Mouse (Mus musculus): ENCODE results near the gene Bicra.

Bicra gene

DNA sequence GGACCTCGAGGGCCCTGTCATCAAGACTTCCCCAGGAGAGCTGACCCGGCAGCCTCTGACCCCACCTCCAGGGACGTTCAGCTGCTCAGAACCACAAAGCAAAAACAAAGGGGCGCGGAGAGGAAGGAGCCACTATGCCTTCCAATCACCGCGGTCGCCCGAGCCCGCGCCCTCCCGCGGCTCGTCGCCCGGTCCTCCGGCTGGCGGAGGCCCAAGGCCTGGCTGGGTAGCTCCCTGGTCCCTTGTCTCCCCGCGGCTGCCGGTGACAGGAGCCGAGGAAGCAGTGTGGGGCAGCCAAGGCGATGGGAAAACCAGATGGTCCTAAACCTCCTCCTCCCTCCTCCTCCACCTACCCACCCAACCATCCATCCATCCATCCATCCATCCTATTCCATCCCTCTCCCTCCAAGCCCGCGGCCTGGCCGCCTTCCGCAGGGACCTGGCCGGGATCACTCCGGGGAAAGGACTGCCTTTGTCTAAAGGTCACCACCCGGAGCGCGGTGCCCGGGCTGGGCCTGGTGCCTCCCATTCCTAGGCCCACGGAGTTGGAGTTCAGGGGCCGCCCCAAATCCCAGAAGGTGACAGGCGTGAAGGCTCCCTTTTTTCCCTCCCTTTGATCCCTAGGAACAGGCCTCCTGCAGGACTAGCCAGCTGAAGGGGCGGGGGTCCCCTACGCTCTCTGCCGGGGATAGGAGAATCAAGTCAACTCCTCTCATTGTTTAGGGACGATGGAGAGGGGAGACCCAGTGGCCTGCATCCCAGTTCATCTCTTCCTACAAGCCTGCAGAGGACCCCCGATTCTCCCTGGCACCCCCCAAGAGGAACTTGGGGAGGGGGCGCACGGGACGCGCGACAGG, 1.0 kb downstream of the Bicra start:
- DNase-seq, result peak; percentile 78

DNA sequence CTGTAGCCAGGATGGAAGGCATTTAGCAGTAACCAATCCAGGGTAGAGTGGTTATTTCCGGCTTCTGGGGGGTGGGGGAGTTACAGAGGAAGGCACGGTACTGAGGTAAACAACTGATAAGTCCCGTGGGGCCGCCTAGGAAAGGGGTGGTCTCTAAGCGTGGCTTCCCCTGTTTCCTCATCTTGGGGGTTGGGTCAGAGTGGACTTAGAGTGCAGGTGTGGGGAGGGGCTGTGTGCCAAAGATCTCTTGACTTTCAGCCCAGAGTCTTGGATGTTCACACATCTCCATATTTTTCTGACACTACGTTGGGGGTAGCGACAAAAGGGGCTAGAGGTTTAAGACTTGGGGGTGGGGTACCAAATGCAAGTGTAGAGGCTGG, 1.6 kb downstream of the Bicra start:
- DNase-seq, result peak; percentile 83

DNA sequence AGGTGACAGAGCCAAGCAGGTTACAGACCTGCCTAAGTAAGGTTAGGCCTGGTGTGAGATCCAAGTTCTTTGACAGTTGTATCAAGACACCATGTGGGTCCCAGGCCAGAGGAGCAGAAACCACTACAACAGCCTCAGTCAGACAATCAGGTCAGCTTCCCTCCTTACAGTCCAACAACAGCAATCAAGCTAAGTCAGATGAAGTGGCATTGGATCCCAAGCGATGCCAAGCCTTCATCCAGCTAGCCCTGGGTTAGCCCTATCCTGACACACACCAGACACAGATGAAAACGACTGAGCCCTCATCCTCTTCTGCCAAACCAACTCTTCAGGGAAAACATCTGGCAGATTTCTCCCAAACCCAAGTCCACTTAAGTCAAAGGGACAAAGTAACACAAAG, 2.2 kb downstream of the Bicra start:
- DNase-seq, result peak; percentile 35

DNA sequence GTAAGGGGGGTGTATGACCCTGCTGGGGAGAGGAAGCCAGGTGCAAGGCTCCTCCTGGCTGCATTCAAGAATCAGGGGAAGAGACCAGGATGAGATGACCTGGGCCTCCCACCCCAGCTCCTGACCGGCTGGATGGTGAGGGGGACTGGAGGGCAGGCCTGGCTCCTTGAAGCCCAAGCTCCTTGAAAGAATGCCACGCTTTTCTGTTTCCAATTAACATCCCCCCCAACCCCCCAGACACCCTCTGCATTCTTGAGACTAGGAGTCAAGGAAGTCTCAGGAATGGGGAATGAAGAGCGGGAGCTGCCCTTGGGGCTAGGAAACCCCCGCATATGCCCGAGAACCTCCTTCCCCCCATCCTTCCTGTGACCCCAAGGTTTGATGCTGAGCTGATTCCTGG, 3.2 kb downstream of the Bicra start:
- no peak for DNase-seq

DNA sequence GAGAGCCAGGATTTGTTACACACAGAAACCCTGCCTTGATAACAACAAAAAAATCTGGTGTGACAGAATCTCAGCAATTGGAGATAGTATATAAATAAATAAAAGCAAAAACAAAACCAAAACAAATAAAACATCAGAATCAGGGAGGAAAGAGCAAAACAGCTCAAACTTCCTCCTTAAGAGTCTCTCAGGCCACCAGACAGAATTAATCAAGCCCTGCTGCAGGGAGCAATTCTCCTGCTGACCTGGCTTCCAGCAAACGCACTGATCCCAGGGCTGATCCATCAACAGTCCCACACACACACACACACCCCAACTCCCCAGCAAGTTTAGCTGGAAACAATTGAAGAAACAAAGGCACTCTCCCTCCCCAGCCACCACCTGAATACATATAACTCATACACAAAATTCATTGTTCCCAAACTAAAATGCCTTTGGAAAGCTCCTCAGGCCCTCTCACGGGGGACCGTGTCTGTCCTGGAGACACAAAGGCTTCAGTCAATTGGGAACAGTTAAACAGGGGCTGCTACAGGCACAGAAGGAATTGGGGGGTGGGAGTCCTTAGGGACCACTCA, 3.8 kb downstream of the Bicra start:
- DNase-seq, result no peak

DNA sequence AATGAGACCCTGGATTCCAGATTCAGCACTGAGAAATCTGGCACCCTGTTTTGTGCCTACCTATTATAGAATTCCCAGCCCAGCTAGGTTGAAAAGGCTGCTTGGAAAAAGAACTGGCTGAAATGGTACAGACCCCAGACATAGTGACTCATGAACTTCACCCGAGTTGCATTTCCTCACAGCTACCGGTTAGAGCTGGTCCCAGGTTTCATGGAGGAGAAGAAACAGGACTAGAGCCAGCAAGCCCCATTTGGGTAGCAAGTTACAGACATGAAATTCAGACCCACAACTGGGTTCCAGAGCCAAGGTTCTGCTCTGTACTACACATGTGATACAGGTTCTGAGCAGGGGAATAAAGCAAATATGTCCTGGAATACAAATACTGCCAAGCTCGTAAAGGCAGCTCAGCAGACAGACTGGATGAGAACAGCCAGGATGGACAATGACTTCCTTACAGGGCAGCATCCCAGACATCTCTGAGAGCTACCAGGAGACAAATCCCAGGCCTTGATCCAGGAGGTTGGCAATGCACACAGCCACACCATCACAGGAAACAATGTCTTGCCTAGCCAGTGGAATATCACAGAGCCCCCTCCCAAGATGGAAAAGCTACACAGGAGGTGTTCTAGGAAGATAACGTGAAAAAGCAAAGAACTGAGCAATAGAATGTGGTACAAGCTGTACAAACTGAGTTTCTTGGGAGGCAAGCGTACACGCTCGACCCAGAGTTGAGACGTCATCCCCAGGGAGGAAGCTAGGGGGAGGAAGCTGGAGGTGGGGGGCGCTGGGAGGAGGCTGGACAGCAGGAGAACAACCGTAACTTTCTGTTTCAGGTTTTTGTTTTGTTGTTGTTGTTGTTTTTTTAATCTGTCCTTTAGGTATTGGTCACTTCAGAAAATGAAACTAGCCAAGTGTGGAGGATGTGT, 4.6 kb downstream of the Bicra start:
- no peak for DNase-seq

DNA sequence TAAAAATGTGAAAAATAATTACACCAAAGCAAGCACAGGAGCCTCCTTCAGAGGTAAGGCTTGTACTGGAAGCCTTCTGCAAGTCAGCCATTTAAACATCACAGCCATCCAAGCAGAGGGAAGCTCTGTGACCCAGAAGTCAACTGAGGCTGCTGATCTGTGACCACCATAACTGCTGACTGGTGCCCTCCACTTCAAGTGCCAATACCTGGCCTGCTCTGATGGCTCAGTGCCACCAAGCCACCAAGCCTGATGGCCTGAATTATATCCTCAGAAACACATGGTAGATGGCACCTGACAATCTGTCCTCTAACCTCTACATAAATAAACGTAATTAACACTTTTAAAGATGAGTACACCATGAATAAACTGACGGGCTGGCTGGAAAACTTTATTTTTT, 6.5 kb downstream of the Bicra start:
- no peak for DNase-seq

DNA sequence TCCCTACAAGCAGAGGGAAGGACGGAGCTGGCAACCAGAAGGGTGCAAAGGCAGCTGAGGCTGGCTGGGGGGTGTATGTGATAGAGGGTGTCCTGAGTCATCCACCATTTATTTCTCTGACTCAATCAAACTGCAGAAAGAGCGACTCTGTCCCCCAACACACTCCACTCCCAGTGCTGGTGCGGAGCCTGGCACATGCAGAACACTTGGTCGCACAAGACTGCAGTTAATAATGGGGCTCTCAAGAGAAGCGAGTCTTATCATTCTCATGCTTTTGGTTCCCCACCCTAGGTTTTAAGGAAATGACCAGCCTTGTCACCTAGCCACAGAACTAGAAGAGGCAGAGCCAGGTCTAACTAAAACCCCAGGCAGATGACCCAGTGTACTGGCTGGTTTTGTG, 8.4 kb downstream of the Bicra start:
- DNase-seq, result no peak

DNA sequence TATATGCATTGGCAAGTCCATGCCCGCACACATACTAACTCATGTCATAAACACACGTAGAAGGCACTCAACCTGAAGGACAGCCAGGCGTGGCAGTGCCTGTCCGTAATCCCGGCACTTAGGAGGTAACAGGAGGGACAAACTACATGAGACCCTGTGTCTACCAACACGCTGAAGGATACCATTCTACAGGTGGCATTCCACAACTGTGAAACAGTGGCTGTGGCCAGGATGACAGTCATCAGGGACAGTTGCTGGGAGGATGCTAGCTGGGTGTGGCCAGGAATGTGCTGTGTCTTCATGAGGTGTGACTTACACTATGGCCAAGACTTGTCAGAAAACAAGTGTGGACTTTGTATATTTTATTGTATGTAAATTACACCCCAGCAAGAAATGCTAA, 10.7 kb downstream of the Bicra start:
- no peak for DNase-seq

DNA sequence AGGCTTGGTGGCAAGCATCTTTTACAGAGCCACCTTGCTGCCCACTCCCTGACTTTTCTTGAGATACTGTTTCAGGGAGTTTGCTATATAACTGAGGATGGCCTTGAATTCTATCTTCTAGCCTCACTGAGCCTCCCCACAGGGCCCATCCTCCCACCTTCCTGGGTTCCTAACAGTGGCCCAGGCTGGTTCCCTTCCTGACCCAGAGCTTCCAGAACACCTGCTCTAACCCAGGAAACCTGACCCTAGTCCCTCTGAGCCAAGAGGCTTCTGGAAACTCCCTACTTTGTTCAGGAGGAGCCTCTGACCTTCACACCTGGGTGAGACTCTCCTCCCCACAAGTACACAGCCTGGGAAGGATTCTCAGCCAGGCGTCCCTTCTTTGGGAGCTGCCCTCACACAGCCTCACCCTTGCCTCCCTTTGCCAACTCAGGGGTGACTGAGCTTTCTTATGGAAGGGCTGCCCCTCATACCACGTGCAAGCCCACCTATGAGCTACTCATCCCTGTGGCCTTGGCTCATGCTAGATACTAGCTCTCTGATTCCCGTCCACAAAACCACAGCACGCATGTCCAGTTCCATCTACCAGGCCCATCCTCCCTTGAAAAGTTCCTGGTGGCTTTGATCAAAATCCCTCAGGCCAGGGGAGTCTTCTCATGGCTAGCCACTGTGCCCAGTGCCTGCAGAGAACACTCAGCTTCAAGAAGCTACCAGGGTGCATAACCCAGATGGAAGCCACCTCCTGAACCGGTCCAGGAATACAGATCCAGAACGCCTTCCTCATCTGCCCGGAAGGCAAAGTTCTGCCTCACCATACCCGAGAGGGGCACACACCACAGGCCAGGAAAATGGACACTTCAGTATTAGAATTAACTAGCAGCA, 13.9 kb downstream of the Bicra start:
- no peak for DNase-seq

DNA sequence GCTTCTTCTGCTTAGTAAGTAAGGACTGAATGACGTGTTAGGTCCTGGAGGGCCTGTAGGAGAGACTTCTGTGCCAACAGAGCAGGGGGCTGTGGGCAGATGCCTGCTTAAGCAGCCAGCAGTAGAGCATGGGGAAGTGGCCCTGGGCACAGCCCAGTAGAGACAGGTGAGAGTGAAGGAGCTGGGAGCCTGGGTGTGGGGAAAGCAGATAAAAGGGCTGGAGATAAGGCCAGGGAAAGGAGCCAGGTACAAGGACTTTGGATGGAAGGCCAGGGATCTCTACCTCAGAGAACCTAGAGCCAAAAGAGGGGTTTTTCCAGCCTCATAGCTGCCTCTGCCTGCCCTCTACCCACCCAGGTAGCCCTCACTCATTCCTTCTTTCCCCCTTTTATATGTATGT, 14.7 kb downstream of the Bicra start:
- no peak for DNase-seq

DNA sequence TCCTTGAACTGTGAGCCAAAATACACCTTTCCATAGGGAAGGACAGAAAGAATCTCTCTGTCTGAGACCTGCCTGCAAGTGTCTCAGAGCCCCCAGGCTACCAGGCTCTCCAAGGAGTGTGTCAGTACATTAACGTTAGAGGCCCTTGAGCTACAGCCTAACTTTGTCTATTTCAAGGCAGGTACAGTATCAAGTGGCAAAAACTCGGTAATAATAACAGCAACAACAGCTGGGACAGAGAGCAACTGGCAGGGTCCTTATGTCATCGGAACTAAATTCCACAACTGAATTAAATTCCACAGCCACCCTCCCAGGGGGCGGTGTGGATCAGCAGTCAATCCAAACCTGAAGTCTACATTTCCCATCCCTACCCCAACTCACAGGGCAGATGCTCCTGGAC, 16.6 kb downstream of the Bicra start:
- DNase-seq, result no peak

DNA sequence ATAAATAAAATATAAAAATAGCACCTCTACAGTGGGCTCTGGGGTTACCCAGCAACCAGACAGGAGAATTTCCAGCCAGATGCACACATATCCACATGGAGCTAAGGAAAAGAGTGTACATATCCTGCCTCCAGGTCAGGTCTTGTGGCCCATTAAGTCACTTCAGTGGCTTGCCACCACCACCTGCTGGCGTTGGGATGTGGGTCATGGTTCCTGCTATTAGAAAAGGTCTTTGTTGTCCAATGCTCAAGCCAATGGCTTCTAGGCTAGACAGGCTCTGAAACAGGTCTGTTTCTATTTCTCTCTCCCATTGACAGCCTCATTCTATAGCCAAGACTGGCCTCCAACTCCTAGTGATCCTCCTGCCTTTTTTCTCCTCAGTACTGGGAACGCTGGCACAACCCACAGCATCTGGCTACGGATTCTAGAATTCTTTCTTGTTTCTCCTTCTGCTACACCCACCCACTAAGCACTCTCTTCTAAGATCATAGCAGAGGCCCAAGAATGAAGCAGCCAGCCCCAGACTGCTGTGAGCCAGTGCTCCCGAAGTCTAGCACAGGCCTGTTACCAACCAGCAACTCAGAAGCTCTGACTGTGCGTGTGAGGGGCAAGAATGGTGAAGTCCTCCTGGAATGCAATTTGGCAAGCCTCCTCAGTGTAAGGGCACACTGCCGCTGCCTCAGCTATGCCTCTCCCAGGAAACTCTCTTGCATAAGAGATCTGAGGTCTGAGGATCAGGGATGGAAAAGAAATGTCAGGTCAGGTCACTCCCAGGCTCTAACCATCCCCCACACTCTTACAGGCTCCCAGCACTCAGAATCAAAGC, 19.4 kb downstream of the Bicra start:
- DNase-seq, result no peak

DNA sequence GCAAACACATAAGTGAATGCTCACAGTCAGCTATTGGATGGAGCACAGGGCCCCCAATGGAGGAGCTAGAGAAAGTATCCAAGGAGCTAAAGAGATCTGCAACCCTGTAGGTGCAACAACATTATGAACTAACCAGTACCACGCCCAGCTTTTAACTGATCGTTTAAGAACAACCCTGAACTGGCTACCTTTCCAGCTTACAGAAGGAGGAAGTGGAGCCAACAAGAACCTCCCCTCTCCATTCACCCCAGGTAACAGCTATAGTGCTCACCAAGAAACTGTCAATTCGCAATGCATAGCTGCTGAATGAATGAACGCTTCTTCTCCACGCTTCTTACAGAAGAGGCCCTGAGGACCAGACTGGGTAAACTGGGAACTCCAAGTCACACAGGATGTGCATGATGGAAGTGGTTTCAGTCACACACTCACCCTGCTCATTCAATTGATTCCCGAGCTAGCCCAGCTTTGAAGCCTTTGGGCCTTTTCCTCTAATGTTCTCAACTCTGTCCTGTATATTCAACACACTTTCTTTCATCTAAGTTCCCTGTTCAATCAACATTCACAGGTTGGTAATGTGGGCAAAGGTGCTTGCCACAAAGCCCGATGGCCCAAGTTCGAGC, 23.0 kb downstream of the Bicra start:
- no peak for DNase-seq

DNA sequence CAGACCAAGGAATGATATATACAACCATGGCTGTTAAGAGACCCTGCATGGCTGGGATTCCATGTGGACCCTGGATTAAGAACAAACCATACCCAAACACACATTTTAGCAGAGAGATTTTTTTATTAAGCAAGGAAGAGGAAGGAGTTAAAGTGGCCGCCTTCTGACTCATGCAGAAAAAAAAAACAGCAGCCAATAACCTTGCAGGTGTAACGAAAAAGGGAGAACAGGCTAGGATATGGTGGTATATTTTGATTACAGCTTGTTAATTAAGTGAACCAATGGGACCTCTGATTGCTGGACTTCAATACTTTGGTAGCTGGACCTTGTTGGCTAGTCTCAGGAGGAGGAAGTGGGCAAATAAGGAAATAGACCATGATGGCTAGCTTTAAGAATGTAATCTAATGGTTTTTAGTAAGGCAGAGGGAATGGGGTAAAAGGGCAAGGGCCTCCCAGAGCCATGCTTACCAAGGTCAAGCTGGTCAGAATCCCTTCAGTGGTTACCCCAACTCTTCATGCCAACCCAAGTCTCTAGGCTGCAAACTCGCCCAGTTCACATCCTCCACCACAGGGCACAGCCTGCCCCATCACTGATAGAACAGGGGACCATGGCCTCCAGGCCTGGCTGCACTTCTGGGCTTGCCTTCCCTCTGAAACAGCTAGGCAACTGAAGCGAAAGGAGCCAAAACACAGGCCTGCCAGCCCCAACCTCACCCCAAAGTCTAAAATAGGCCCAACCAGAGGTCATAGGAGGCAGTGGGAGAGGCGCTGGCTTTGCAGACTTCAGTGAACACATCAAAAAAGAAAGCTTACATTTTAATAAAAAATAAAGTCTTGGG, 28.2 kb downstream of the Bicra start:
- no peak for DNase-seq

DNA sequence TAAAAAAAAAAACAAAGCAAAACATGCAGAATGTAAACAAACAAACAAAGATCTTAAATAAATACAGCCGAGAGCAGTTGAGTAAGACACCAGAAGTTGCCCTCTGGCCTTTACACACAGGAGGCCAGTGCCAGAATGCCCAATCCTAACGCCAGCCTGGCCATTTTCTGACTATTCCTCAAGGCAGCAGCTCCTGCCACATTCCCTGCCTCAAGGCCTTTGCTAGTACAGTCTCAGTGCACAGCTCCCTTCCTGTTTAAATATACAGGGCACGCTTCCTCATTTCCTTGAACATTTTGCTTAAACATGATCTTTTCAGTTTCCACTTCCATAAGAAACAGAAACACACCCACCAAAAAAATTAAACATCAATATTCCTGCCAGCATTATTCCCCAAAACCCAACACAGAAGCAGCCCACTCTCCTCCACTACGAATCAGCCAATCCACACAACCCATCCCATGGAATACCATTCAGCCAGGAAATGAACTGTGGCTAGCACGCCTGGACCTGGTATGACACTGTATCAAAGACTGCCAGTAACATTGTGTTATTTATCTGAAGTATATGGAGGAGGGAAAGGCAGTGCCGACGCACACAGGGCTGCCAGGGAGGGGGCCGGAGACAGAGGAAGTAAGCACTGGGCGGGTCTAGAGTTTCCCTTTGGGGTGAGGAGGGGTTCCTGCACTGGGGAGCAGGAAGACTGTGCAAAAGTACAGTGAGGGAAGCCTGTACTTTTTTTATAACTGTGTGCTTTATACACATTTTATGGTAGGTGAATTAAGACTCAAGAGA, 29.5 kb downstream of the Bicra start:
- peak; percentile 67 for DNase-seq

DNA sequence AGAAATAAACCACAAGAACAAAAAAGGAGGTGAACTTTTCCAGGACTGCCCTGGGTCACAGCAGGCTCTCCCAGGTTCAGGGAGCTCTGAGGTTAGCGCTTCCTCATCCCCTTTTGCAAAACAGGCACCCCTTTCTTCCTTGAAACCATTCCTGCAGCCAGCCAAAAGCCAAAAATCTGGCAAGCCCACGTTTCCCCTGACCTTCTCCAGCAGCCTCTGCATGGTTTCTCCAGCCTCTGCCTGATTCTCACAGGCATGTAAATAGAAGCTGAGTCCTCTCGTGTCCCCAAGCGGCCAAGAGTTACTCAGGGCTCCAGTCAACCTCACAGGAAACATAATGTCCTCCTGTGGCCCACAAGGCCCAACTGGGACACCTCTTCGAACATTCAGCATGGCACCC, 32.3 kb downstream of the Bicra start:
- DNase-seq, result no peak

DNA sequence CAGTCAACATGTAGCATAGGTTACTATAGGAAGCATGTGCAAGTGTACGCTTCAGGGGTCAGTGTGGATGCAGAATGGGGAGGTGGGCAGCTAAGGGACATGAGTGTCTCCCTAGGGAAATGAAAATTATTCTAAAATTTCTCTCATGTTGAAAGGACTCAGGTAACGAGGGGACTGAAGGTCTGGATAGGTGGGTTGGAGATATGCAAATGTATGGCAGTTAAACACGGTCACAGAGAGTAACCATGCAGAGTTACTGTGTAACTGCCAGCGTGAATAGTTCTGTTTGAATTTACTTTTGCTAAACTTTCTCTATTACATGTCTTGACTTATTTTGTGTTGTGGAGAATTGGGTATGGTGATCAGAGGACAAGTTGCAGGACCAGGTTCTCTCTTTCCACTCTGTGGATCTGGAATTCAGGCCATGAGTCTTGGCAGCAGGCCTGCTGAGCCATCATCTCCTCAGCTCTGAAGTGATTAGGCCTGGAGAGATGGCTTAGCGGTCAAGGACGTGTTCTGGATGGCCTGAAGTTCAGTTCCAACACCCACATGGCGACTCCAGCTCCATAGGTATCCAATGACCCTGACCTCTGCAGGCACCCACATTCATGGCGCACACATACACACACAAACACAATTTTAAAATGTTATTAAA, 33.1 kb downstream of the Bicra start:
- no peak for DNase-seq

DNA sequence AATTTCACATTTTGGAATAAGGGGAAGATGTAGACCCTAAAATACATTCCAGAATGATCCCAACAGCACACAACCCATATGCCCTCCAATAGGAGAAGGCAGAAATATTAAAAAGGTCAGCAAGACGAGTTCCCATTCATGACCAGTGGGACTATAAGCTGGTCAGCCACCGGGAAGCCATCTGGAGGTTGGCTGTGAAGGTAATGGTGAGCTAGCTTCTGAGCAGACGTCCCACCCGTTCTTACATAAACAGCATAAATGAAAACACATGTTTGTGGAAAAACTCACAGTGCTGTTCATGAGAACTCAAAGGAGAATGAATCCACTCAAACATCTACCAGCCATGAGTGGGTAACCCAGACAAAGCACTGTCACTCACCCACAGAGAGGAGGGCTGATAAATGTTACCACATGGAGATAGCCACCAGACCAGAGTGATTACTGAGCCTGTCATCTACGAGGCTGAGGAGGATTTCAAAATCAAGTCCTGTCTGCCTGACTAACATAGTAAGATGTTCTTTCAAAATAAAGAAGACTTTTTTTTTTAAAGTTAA, 33.9 kb downstream of the Bicra start:
- no peak for DNase-seq
